Mouse (Mus musculus): ENCODE results near the gene Hsp90ab1. TPM values are rescaled to one million over a fixed set of nuclear protein-coding genes. Genes with fewer than 3 reads are reported as not detected.
A peak's percentile ranks its signal among the peaks of the same experiment; 100 is the strongest.

Hsp90ab1 gene
- polyA plus RNA-seq, 1 experiment, result 1,606 TPM

DNA sequence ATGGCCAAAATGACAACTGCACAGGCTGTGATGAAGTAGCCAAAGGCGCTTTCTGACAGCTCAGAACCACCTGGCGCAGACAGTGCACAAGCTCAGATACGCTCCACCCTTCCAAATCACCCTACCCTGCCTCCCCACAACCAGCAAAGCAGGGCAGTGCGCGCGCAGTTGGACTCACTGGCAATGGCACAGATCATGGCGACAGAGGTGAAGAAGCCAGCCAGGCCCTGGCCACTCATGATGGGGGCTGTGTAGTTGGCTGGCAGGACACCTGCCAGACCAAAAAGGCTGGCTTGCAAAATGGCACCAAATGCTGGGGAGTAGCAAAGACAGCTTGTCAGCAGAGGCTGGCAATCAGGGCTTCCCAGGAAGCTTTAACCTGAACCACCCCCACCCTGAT lies 16.2 kb upstream of the Hsp90ab1 start:
- Histone ChIP-seq H3K79me2 (ENCODE audit: control insufficient read depth, insufficient read depth) (peaks cover 48% of the 10 kb centered on the region), H3K27me3 (ENCODE audit: control insufficient read depth, insufficient read depth, insufficient read length) (no peaks in the 10 kb centered on the region), H3K36me3 (ENCODE audit: control insufficient read depth, insufficient read depth) (peaks cover 59% of the 10 kb centered on the region), H3ac (ENCODE audit: control insufficient read depth, insufficient read length) (no peak overlapping the region), H3K4me3 (peak overlapping the region; percentile 80), H3K4me2 (ENCODE audit: low read depth) (no peak overlapping the region)
- TF ChIP-seq MAX (IDR thresholded peaks at IDR 0.05; ENCODE audit: low read depth) (no peak), POLR2A (IDR thresholded peaks at IDR 0.05; ENCODE audit: insufficient read length, low read depth) (peak; percentile 27), POLR2AphosphoS2 (IDR thresholded peaks at IDR 0.05; ENCODE audit: insufficient read length, low read depth) (peak; percentile 30)

DNA sequence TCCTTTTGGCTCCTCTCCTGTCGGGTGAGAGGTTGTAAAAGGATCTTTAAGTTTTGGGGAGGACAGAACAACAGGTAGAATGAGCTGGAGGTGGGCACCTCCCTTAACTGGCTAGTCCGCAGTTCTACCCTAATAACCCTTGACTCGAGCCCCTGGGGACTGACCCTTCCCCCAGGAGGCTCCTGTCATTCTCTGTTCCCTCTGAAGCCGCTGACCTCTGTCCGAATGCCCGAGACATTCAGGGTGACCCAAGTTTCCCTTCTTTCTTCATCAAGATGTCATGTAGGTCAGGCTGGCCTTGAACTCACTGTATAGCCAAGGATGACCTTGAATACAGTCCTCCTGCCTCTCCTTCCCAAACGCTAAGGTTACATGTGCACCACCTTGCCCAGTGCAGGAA lies 15.3 kb upstream of the Hsp90ab1 start:
- TF ChIP-seq POLR2A (IDR thresholded peaks at IDR 0.05; ENCODE audit: insufficient read length, low read depth) (no peak), TCF12 (IDR thresholded peaks at IDR 0.05; ENCODE audit: insufficient read depth, poor library complexity, severe bottlenecking) (no peak), SRF (IDR thresholded peaks at IDR 0.05; ENCODE audit: control insufficient read depth, insufficient read length, low read depth) (no peak), USF1 (IDR thresholded peaks at IDR 0.05; ENCODE audit: low read depth) (no peak), MAX (IDR thresholded peaks at IDR 0.05; ENCODE audit: low read depth) (no peak), E2F4 (IDR thresholded peaks at IDR 0.05; ENCODE audit: insufficient read depth) (no peak), CEBPB (IDR thresholded peaks at IDR 0.05; ENCODE audit: insufficient read depth, poor library complexity, severe bottlenecking) (no peak), REST (IDR thresholded peaks at IDR 0.05; ENCODE audit: insufficient read depth, insufficient read length) (no peak), MYOD1 (IDR thresholded peaks at IDR 0.05; ENCODE audit: control insufficient read depth in 1 of 3, insufficient read length in 2 of 3, low read depth in 2 of 3) (no peak), TCF3 (IDR thresholded peaks at IDR 0.05; ENCODE audit: insufficient read length, low read depth) (no peak), MYOG (IDR thresholded peaks at IDR 0.05; ENCODE audit: control insufficient read depth in 1 of 3, insufficient read depth in 1 of 3, insufficient read length in 2 of 3, low read depth in 2 of 3) (no peak), POLR2AphosphoS2 (IDR thresholded peaks at IDR 0.05; ENCODE audit: insufficient read length, low read depth) (no peak)
- no peak overlapping the region for H3K4me2 ChIP-seq (ENCODE audit: low read depth)
- H3K27me3 ChIP-seq (ENCODE audit: control insufficient read depth, insufficient read depth, insufficient read length), result no peaks in the 10 kb centered on the region
- H3K36me3 ChIP-seq (ENCODE audit: control insufficient read depth, insufficient read depth), result peaks cover 59% of the 10 kb centered on the region
- H3ac ChIP-seq (ENCODE audit: control insufficient read depth, insufficient read length), result no peak overlapping the region
- H3K4me3 ChIP-seq, result no peak overlapping the region
- peaks cover 39% of the 10 kb centered on the region for H3K79me2 ChIP-seq (ENCODE audit: control insufficient read depth, insufficient read depth)

DNA sequence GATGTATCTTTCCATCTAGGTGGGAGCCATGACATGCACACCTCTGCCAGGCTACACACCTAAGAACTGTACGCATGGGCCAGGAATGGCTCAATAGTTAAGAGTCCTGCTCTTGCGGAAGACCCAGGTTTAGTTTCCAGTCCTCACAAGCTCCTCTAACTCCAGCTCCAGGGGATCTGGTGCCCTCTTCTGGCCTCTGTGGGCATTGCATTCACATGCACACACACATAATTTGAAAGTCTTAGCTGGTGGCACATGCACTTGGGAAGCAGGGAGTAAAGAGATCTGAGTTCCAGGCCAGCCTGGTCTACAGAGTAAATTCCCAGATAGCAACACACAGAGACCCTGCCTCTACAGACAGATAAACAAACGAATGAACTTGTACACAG lies 13.4 kb upstream of the Hsp90ab1 start:
- no peak overlapping the region for H3ac ChIP-seq (ENCODE audit: control insufficient read depth, insufficient read length)
- no peak overlapping the region for H3K4me2 ChIP-seq (ENCODE audit: low read depth)
- no peak overlapping the region for H3K4me3 ChIP-seq
- peaks cover 20% of the 10 kb centered on the region for H3K79me2 ChIP-seq (ENCODE audit: control insufficient read depth, insufficient read depth)
- H3K27me3 ChIP-seq (ENCODE audit: control insufficient read depth, insufficient read depth, insufficient read length), result no peaks in the 10 kb centered on the region
- TF ChIP-seq MYOD1 (IDR thresholded peaks at IDR 0.05; ENCODE audit: control insufficient read depth in 1 of 3, insufficient read length in 2 of 3, low read depth in 2 of 3), result no peak
- no peak for TF ChIP-seq SRF (IDR thresholded peaks at IDR 0.05; ENCODE audit: control insufficient read depth, insufficient read length, low read depth)
- peaks cover 56% of the 10 kb centered on the region for H3K36me3 ChIP-seq (ENCODE audit: control insufficient read depth, insufficient read depth)

DNA sequence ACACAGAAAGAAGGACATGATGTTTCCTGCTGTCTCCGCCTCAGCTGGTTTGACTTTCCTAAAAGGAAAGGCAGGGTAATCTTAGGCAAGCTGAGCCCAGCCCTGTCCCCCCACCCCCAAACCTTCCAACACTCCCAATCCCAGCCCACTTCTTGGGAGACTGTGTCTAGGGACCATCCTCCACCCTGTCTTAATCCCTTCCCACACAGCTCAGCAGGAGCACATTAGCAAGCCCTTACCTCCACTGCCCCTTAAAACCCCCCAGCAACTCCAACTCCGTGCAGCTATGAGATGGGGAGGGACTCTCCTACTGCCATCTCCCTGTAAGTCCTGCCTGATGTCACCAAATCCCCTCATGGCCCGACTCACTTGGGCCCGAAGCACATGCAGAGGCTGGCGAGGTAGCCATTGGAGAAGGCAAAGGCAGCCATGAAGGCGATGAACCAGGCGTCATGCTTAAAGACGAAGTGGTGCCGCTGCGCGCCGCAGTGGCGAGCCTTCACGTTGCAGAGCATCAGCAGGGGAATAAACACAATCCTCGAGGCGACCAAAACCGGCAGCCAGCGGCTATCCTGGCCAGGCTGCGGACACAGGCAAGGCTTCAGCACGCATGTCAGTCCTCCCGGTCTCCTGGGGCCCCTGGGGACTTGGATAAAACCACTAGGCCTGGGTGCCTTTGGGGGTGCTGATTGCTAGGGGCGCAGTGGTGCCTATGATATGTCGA lies 12.8 kb upstream of the Hsp90ab1 start:
- Histone ChIP-seq H3K4me3 (no peak overlapping the region), H3K79me2 (ENCODE audit: control insufficient read depth, insufficient read depth) (peaks cover 15% of the 10 kb centered on the region), H3ac (ENCODE audit: control insufficient read depth, insufficient read length) (no peak overlapping the region), H3K36me3 (ENCODE audit: control insufficient read depth, insufficient read depth) (peaks cover 51% of the 10 kb centered on the region), H3K4me2 (ENCODE audit: low read depth) (no peak overlapping the region), H3K27me3 (ENCODE audit: control insufficient read depth, insufficient read depth, insufficient read length) (no peaks in the 10 kb centered on the region)
- no peak for TF ChIP-seq MYOG (IDR thresholded peaks at IDR 0.05; ENCODE audit: control insufficient read depth in 1 of 3, insufficient read depth in 1 of 3, insufficient read length in 2 of 3, low read depth in 2 of 3)
- TF ChIP-seq POLR2A (IDR thresholded peaks at IDR 0.05; ENCODE audit: insufficient read length, low read depth), result peak; percentile 18

DNA sequence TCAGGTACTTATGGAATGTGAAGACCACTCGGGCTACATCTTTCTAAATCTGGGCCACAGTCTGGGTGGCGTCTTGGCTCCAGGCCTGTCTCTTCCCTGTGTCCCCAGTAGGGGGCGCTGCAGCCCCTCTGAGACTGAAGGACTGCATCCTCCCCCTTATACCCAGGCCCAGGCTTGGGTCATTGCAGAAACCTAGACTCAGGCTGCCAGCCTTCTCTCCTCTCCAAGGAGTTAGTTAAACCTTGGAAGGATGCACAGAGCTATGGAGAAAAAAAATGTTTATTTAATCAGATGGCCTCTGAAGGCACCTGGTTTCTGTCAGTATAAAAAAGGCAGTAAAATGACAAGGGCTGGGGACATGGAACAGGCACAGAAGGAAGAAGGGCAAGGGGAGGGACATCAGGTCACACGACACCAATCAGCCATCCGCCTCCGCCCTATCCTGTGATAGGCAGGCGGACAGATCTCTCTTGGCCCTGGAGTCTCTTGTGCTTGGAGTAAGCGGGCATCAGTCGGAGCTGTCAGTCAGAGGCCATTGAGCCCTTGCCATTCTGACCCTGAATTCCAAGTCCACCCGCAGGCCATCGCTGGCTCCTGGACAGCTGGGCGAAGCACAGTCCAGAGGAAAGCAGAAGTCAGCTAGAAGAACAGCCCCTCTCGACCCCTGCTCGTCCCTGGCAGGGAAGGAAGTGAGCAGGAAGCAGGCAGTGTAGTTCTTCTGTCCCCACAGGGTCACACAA lies 12.0 kb upstream of the Hsp90ab1 start:
- peaks cover 7% of the 10 kb centered on the region for H3K79me2 ChIP-seq (ENCODE audit: control insufficient read depth, insufficient read depth)
- no peaks in the 10 kb centered on the region for H3K27me3 ChIP-seq (ENCODE audit: control insufficient read depth, insufficient read depth, insufficient read length)
- no peak overlapping the region for H3K4me3 ChIP-seq
- H3K36me3 ChIP-seq (ENCODE audit: control insufficient read depth, insufficient read depth), result peaks cover 46% of the 10 kb centered on the region
- H3K4me2 ChIP-seq (ENCODE audit: low read depth), result no peak overlapping the region
- H3ac ChIP-seq (ENCODE audit: control insufficient read depth, insufficient read length), result no peak overlapping the region
- TF ChIP-seq POLR2AphosphoS2 (IDR thresholded peaks at IDR 0.05; ENCODE audit: insufficient read length, low read depth), result peak; percentile 58
- TF ChIP-seq MYOG (IDR thresholded peaks at IDR 0.05; ENCODE audit: control insufficient read depth in 1 of 3, insufficient read depth in 1 of 3, insufficient read length in 2 of 3, low read depth in 2 of 3), result peak in 1 of 3 experiments; percentile 59
- no peak for TF ChIP-seq MAX (IDR thresholded peaks at IDR 0.05; ENCODE audit: low read depth)
